Mouse (Mus musculus) cortical plate, adult 2 months (tissue): ENCODE data around the gene Ftsj3.

Experiments used
- CTCF ChIP-seq: fragments of 200-500 bp; IDR thresholded peaks from 2 replicates; pipeline ENCODE4 v1.5.1; 2011; ENCODE audit warnings: mild to moderate bottlenecking, control low read depth, low read length; ENCODE audit not compliant: insufficient read depth; ENCODE audit errors: extremely low read depth
- POLR2A ChIP-seq: fragments of 200-500 bp; IDR thresholded peaks from 2 replicates; pipeline ENCODE4 v1.6.1; 2011; ENCODE audit warnings: mild to moderate bottlenecking, low read length, control low read depth; ENCODE audit not compliant: insufficient read depth; ENCODE audit errors: extremely low read depth

DNA sequence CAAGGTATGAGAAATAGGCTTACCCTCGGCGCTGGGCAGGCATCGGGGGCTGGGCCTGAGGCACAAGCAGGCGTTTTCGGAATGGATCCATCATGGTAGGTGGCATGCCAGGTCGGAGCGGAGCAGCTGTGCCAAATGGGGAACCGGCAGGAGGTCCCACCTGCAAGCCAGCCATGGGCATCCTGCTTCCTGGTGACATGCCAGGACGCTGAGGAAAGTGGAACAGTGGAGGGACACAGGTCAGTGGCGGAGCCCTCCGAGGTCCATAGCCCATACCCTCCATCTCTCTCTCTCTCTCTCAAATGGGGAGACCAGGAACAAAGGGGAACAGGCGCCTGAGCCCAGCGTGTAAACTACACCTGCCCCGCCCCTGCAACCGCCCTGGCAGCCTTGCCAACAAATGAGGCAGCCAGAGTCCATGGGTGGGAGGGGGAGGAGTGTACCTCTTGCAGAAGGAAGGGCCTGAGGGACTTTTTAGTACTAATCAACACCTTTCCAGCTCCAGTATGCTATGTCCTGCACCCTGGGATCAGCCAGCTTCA lies 11.5 kb upstream of the Ftsj3 start:
- TF ChIP-seq CTCF = no peak
- TF ChIP-seq POLR2A = no peak
